Mouse (Mus musculus): ENCODE measurements around the gene Ctrl.

Ctrl gene

DNA sequence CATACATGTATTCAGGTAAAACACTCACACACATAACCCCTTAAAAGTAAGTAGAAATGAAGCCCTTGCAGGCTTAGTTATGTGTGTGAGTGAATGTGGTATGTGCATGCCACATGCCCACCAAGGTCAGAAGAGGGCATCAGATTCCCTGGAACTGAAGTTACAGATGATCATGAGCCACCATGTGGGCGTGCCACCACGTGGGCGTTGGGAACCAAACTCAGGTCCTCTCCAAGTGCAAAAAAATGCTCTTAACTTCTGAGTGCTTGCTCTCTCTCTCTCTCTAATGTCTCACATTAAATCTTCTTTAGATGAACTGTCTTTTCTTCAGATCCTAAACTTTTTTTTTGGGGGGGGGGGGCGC, 4.6 kb upstream of the Ctrl start, which contains the start of gene Psmb10:
Gene Psmb10 (minus strand): TSS at position 139 of the 364 bp plus-strand sequence.
- no peak for DNase-seq (ENCODE audit: low read depth in 1 of 2, low spot score in 2 of 2)

DNA sequence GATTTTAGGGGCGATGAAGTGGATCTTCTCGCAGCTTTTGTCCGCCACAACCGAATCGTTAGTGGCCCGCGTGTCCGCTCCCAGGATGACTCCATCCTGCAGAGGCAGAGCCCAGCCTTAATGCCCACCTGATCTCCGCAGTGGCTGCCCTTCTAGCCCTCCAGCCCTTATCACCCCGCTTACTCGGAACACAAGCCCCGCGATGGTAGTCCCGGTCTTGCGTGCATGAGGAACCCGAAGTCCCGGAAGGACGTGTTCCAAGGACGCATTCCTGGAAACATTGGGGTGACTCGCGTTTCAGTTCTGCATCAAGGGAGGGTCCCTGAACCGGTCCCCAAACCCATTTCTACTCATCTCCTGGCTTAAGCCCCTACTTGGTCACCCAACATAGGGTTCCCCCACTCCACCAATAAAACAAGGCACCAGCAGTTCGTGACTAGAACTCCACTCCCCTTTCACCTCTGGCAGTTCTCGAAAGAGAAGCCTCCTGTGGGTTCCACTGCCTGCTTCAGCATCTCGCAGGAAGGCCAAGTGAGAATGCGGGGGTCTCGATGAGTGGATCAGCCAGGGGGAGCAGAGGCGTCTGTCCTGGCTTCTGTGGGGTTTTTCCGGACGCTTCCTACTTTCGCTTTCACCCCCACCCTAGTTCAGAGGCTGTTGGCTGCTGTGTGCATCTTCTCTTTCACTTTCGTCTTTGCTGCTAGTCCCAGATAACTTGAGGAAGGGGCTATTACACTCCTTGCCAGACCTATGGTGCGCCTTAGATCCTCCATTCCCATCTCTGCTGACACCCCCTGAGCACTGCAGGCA, 4.0 kb upstream of the Ctrl start:
- peak; percentile 16 to 33 for DNase-seq (ENCODE audit: low read depth in 1 of 2, low spot score in 2 of 2)

DNA sequence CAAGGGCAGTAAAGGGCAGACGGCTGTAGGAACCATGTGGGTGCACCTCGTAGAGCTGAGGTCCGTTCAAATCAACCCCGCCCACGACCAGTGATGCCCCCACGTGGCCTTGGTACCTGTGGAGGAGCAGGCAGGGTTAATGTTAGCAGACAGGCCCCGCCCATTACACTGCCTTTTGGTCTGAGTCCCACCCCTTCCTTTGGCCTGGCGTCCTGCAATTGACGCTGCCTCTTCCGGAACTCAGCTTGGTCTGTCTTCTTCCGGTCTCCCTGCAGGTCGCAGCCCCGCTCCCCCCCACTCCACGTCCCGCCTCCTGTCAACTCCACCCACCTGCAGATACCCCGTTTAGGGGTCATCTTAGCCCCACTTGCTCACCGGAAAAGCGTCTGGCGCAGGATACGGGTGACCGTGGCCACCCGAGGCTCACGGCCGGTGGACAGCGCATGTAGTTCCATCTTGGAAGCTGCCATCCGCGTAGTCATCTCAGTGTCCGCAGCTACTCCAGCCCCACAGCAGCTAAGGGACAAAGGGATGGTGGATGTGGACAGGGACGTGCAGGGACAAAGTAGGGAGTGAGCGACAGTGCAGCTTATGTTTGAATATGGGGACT, 3.3 kb upstream of the Ctrl start:
- peak; percentile 22 to 40 for DNase-seq (ENCODE audit: low read depth in 1 of 2, low spot score in 2 of 2)

DNA sequence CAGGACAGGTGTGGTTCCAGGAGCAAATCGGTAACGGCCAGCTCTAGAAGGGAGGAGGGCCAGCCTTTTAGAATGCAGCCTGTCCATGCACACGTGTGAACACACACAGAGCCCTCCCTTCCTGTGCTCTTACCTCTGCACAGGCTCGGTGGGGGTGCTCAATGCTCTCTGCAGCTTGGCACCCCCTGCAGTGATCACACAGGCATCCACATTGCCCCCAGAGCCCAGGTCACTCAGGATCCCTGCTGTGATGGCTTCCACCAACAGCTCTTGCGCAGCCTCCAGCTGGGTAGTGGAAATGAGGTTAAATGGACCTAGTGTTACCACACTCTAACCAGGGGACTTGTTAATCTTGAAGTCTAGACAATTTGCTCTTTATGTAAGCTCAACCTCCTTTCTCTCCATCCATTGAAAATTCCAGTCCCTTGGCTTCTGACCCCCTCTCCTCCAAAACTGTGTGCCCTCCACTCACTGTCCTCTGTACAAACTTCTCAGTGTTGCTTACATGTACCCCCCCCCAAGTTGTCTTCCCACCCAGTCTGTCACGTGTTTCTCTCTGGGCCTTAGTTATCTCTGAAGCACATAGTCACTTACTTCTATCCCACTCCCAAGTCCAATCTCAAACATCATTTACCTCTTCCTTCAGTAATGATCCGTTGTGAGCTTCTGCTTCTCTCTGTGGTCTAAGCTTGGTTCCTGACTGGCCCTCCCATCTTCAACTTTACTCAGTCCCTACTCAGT, 2.4 kb upstream of the Ctrl start:
- DNase-seq (ENCODE audit: low read depth in 1 of 2, low spot score in 2 of 2) = no peak

DNA sequence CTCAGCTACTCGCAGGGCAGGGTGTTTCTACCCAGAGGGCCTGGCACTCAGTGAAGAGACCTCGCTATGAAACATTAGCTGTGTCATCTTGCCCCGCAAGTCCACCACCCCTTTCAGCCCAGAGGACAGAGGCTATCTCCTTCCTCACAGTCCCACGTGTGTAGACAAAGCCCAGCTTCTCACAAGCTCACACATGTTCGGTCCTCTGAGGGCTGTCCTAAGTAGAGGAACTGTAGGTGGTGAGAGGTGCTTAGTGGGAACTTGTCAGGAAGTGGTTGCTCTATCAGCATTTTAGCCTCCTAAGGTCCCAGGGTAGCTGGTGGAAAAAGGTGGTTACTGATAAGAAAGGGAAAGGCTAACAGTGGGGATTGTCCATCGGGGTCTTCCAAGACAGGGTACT, 1.4 kb upstream of the Ctrl start:
- no peak for DNase-seq (ENCODE audit: low read depth in 1 of 2, low spot score in 2 of 2)

DNA sequence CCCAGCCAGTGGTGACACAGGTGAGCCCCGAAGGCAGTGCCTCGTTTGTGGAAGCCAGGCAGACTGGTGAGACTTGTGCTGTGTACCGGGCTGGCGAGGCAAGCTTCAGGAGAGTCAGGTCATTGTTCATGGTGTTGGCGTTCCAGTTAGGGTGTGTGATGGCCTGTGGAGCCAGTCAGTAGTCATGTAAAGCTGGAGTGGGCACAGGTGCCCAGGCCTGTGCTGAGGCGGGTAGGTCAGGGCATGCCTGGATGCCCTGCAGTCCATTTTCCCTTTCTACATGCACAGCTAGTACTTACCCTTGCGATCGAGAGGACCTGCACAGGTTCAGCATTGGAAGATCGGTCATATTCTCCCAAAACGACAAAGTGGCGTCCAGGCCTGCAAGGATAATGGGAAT, 1.1 kb downstream of the Ctrl start:
- DNase-seq (ENCODE audit: low read depth in 1 of 2, low spot score in 2 of 2) = no peak

DNA sequence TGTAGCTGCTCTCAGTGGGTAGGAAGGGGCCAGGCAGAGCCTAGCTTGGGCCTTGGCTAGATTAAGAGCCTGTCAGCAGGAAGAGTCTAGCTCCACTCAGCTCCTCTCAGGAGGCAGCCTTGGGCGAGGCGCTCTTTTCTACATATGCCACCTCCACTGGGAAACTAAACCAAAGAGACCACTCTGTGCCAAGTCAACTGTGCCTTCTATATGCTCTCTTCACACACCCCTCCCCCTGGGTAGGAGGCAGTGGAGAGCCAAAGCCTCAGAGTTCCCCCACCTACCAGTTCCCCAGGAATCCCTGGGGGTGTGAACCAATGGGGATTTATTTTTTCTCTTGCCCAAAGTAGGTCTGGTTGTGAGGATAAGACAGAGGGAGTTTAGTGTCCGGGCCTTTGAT, 2.4 kb downstream of the Ctrl start:
- no peak for DNase-seq (ENCODE audit: low read depth in 1 of 2, low spot score in 2 of 2)

DNA sequence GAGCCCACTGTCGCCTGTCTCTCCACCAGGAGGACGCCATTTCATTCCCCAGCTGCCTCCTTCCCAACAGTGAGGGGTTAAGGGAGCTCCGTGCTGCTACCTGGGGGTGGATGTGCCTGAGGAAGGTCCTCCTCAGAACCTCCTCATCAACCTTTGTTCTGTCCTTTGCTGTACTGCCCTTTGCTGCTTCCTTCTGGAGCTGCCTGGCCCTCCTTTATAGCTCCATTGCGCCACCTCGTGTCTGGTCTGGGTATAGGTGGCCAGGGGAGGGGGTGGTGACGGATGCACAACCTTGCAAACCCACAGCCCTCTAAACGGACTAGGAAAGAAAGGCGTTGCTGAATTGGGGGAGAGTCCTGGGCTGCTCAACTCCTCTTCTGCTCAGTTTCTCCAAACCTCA, 3.1 kb downstream of the Ctrl start:
- peak; percentile 23 to 75 for DNase-seq (ENCODE audit: low read depth in 1 of 2, low spot score in 2 of 2)

DNA sequence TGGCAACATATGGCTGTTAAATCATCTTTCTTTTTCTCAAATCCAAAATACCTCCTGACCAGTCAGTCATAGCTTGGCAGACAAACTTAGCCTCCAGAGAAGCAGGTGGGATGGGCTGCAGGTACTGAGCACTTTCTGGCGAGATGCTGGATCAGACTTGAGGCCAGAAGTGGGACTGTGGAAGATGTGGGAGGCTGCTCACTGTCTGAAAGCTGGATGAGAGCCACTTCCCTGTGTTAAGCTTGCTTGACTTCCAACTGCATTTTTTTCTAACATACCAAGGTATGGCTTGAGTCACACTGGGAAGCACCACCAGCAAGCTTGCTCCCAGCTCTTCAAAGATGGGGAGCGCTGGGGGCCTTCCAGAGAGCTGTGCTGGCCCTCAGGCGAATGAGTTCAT, 8.5 kb downstream of the Ctrl start:
- no peak for DNase-seq (ENCODE audit: low read depth in 1 of 2, low spot score in 2 of 2)

DNA sequence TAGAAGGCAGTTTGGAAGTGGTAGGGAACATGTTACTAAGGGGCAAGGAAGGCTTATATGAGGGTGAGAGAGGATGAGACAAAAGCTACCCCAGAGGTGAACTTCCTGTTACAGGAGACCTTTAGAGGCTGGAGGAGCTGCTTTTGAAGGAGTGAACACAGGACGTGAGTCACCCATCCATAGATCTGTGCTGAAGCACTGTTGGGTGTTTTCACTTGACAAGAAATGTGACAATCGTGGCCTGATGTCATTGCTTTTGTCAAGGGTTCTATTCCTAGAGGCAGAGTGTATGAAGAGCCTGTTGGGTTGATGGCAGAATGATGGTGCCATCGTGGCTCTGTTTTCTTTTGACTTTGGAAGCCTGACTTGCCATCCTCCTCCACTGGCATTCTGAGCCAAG, 14.3 kb downstream of the Ctrl start:
- DNase-seq (ENCODE audit: low read depth in 1 of 2, low spot score in 2 of 2) = no peak

DNA sequence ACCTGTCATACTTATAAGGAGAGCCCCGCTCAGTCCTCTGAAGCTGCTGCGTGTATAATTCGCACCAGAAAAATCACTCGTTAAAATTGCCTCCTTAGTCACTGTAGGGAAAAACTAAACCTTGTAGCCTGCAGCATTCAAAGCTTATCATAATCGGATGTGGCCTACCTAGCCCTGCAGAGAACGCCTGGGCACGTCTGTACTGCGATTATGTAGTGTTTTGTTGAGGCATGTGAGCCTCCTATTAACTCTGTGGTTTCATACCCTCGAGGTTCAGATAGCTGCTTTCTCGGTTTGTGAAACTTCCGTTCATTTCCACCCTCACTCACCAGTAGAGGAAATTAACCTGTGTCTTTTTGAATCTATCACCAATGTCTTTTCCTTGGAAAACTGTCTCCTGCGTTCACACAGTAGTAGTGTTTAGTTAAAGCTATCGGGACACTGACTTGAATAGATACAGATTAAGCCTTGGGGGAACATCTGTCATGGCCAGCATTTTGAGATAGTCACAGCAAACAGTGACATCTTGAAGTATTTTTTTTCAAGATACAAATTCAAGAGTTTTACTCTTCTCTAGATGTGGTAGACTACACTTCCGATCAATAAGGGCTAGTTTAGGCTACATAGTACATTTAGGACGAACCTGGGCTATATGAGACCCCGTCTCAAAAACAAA, 32.6 kb downstream of the Ctrl start:
- DNase-seq (ENCODE audit: low read depth in 1 of 2, low spot score in 2 of 2) = no peak

DNA sequence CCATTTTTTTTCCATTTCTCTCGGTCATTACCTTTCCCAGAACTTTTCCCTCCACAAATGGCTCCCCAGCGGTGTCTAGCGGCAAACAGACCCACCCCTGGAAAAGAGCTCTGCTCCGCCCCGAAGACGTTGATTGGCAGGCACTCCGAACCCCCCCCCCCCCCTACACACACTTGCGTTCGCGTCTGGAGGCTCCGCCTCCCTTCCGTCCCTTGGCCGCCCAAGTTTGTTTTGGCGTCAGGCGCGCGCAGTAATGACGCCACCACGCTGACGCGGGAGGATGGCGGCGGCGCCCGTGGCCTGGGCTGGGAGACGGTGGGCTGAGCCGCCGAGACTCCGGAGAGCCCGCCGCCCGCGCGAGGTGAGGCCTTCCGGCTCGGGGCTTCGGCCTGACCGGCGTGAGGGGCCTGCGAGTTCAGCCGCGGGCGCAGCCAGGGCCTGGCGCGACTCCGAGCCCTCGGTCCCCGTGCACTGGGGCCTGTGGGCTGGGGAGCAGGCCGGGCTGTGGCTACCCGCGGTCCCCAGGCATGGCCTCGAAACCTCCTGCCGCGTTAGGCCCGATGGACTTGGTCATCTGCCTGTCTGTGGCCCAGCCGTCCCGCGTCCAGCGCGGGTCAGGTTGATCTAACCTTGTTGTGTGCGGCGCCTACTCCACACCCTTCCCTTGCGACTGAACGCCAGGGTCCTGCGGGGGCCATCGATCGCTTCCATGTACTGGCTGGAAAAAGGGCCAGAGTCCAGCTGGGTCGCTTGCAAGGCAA, 33.3 kb downstream of the Ctrl start, which contains the start of gene Pskh1:
Gene Pskh1 (plus strand): TSS at position 262 of the 761 bp plus-strand sequence.
- peak; percentile 75 to 88 for DNase-seq (ENCODE audit: low read depth in 1 of 2, low spot score in 2 of 2)

DNA sequence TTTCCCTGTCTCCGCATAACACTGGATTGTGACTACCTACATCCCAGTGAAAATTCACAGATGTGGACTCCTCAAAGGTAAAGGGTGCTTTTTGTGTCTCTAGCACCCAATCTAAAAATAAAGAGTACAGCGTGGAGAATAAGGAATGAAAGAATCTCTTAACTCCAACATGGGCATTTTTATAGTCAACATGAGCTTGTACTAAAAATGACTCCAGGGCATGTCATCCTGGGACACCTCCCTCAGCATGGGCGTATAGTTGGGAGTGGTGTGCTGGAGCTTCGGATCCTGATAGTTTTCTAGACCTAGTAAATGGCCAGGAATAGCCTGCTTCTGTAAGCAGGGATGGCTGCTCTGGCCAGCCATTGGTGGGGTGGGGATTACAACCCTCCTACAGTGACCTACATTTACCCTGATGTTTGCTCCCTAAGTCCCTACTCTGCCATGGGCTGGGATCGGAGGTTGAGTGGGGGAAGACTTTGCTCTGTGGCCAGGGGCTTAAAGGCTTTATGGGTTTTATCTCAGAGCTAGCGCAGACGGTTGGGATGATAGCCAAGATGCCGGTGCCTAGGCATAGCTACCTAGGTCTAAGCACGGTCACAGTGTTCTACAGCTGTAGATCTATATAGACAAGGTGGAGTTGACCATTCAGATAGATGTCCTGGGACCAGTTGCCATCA, 35.7 kb downstream of the Ctrl start:
- no peak for DNase-seq (ENCODE audit: low read depth in 1 of 2, low spot score in 2 of 2)

DNA sequence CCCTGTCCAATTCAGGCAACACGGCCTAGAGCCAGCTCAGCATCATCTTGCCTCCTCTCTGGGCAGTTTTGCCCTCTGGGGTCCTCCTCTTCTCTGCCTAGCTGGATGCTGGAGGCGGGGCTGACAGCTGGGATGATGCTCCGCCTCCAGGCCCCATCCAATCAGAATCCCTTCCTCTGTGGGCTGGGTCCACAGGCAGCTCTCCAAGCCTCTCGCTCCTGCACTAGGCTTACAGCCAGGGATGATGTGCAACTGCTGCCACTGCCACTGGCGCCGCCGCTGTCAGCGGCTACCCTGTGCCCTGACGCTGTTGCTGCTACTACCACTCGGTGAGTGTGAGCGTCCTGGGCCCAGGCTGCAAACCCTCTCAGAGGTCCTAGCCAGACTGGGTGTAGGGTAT, 40.3 kb downstream of the Ctrl start, which contains the start of gene Nrn1l:
Gene Nrn1l (plus strand): TSS at position 229 of the 400 bp plus-strand sequence.
- no peak for DNase-seq (ENCODE audit: low read depth in 1 of 2, low spot score in 2 of 2)

DNA sequence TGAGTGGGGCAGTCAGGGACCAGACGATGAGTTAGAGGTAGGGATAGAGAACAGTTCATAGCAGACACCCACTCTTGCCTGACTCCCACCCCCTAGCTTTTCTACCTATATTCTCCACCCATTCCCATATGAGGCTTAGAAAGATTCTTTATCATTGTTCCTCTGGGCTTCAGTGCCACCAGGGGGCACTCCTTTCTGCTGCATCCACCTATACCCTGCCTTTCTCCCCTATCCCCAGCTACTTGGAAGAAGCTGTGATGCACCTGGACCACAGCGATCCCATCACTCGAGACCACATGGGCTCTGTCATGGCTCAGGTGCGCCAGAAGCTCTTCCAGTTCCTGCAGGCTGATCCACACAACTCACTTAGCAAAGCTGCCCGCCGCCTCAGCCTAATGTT, 41.2 kb downstream of the Ctrl start:
- DNase-seq (ENCODE audit: low read depth in 1 of 2, low spot score in 2 of 2) = no peak

DNA sequence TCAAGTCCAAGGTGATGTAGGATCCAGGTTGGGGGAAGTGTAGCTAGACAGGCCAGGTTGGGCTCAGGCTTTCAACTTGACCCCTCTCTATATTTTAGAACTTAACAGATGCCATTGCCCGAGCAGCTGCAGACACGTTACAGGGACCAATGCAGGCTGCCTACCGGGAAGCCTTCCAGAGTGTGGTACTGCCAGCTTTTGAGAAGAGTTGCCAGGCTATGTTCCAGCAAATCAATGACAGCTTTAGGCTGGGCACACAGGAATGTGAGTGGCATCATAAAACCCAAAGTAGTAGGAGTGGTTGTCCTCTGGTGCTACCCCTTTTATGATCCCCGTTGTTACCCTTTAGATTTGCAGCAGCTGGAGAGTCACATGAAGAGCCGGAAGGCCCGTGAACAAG, 42.8 kb downstream of the Ctrl start:
- DNase-seq (ENCODE audit: low read depth in 1 of 2, low spot score in 2 of 2) = no peak

DNA sequence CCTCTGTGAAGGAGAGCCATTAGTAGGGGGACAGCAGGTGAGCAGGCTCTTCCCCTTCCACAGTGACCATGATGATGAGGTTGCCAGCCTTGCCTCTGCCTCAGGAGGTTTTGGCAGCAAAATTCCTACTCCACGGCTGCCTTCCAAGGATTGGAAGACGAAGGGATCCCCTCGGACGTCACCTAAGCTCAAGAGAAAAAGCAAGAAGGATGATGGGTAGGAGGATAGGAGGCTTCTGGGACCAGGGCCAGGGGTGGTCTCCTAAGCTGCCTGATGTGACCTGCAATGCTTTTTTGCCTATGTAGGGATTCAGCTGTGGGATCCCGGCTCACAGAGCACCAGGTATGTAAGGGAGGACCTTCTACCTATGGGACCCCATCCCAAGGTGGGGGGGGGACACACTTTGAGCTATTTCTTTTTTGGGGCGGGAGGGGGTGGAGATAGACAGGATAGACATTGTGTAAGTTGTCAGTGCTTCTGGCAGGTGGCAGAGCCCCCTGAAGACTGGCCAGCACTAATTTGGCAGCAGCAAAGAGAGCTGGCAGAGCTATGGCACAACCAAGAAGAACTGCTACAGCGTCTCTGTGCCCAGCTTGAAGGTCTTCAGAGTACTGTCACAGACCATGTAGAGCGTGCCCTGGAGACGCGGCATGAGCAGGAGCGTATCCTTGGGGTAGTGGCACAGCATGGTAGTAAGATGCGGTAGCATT, 43.8 kb downstream of the Ctrl start:
- no peak for DNase-seq (ENCODE audit: low read depth in 1 of 2, low spot score in 2 of 2)

Data from monocyte, adult 2 months (primary cell).